Mouse (Mus musculus) midbrain, embryonic 11.5 days (tissue): ENCODE measurements at regions not wholly inside any gene's neighbourhood (a gene's known extent, or its start where the extent isn't known, plus 50 kb on each side); places are given as distances from the start of the nearest gene placed in this dataset.
"Not testable (repeated sequence)": the region's sequence is repeated elsewhere in the genome, so short reads cannot be mapped to it uniquely, and the experiment has no call there.

Source experiments
- ATAC-seq: fragments of 200-750 bp; cut with Nextera tagmentation; 2 replicates; pipeline ENCODE4 v1.8.0; 2017; ENCODE audit warnings: moderate TSS enrichment, moderate library complexity; ENCODE audit not compliant: low FRiP score
- DNase-seq: peaks from one replicate; pipeline ENCODE4 v3.0.0; 2015; ENCODE audit warnings: low spot score; ENCODE audit errors: missing footprints
- H3K27ac ChIP-seq: fragments of 300-500 bp; sonication (generic); 2 replicates; pipeline ENCODE4 v1.5.1; 2014; ENCODE audit warnings: low read depth, low read length
- H3K27me3 ChIP-seq: fragments of 300-500 bp; sonication (generic); 2 replicates; pipeline ENCODE4 v1.6.1; 2014; ENCODE audit warnings: mild to moderate bottlenecking, low read length, moderate library complexity, mixed read lengths; ENCODE audit not compliant: control insufficient read depth, insufficient read depth
- H3K36me3 ChIP-seq: fragments of 300-500 bp; sonication (generic); 2 replicates; pipeline ENCODE4 v1.6.1; 2014; ENCODE audit warnings: mild to moderate bottlenecking, low read length, moderate library complexity, mixed read lengths; ENCODE audit not compliant: control insufficient read depth, insufficient read depth
- H3K4me1 ChIP-seq: fragments of 300-500 bp; sonication (generic); 2 replicates; pipeline ENCODE4 v1.6.1; 2014; ENCODE audit warnings: low read length; ENCODE audit not compliant: control insufficient read depth, insufficient read depth
- H3K4me2 ChIP-seq: fragments of 300-500 bp; sonication (generic); 2 replicates; pipeline ENCODE4 v1.6.1; 2014; ENCODE audit warnings: mild to moderate bottlenecking, moderate library complexity
- H3K4me3 ChIP-seq: fragments of 300-500 bp; sonication (generic); 2 replicates; pipeline ENCODE4 v1.5.1; 2014; ENCODE audit warnings: low read depth, low read length
- H3K9ac ChIP-seq: fragments of 300-500 bp; sonication (generic); 2 replicates; pipeline ENCODE4 v1.6.1; 2014; ENCODE audit warnings: low read length
- H3K9me3 ChIP-seq: fragments of 300-500 bp; sonication (generic); 2 replicates; pipeline ENCODE4 v1.6.1; 2016; ENCODE audit warnings: low read length; ENCODE audit not compliant: control insufficient read depth
- WGBS: fragments of 180-500 bp; shearing (Covaris S2); extraction: QIAGEN DNeasy Blood & Tissue Kit; methylation state at CpG from one replicate; pipeline ENCODE4 v1.1.7; 2014; 5-methylcytosine and 5-hydroxymethylcytosine counted together

- not testable (repeated sequence) for H3K9me3 ChIP-seq
- DNase-seq = peak; percentile 14
- WGBS = 90% methylated on average over 4 of the region's 4 CpGs
Measured at GRCm38 (mm10) chr13:99122539-99122938, 62.1 kb upstream of the Zfp366 start.

GRCm38 (mm10) chr13:99121096-99121495 is 63.5 kb upstream of the Zfp366 start:
- Histone ChIP-seq H3K9ac (no peak overlapping the region), H3K4me3 (no peak overlapping the region), H3K9me3 (no peaks in the 10 kb centered on the region), H3K27ac (no peak overlapping the region), H3K4me2 (no peak overlapping the region), H3K4me1 (no peaks in the 10 kb centered on the region), H3K27me3 (no peaks in the 10 kb centered on the region), H3K36me3 (no peaks in the 10 kb centered on the region)
- 94% methylated on average over 4 of the region's 4 CpGs for WGBS
- DNase-seq (peak; percentile 61), ATAC-seq (no peak)

More at GRCm38 (mm10) chr13:99122539-99122938, 62.1 kb upstream of the Zfp366 start:
- not testable (repeated sequence) for ATAC-seq, H3K4me2 ChIP-seq, H3K4me3 ChIP-seq, H3K27ac ChIP-seq, H3K27me3 ChIP-seq, H3K9ac ChIP-seq, H3K36me3 ChIP-seq, H3K4me1 ChIP-seq

GRCm38 (mm10) chr13:99119941-99120340 is 64.7 kb upstream of the Zfp366 start:
- Histone ChIP-seq H3K27ac (no peak overlapping the region), H3K4me1 (no peaks in the 10 kb centered on the region), H3K4me3 (no peak overlapping the region), H3K9me3 (no peaks in the 10 kb centered on the region), H3K36me3 (no peaks in the 10 kb centered on the region), H3K4me2 (no peak overlapping the region), H3K9ac (no peak overlapping the region), H3K27me3 (no peaks in the 10 kb centered on the region)
- ATAC-seq (no peak), DNase-seq (peak; percentile 12)
- 96% methylated on average over 3 of the region's 3 CpGs for WGBS

DNA sequence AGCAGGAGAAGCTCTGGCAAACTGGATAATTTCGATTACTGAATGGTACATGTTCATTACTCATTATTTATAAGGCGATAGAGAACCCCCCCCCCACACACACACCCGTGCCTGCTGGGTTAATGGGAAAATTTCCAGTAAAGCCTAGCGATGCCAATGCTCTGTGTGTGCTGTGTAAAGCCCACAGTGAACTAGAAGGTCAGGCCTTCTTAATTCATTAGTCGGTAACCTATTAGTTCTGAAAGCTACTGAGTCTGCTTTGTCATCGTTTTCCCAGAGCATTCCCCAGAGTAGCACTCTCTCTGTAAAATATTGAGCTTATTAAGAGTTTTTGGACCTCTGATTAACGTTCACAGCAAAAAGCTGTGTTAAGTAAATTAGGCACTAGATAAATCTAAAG is 65.7 kb upstream of the Zfp366 start:
- ATAC-seq (no peak), DNase-seq (peak; percentile 75)
- H3K27me3 ChIP-seq = no peaks in the 10 kb centered on the region
- no peaks in the 10 kb centered on the region for H3K36me3 ChIP-seq
- no peak overlapping the region for H3K4me2 ChIP-seq
- no peak overlapping the region for H3K9ac ChIP-seq
- H3K9me3 ChIP-seq = no peaks in the 10 kb centered on the region
- no peak overlapping the region for H3K27ac ChIP-seq
- no peak overlapping the region for H3K4me3 ChIP-seq
- 81% methylated on average over 7 of the region's 7 CpGs for WGBS
- H3K4me1 ChIP-seq = no peaks in the 10 kb centered on the region

GRCm38 (mm10) chr13:99115541-99115940 is 69.1 kb upstream of the Zfp366 start:
- H3K27me3 ChIP-seq = no peaks in the 10 kb centered on the region
- no peak for ATAC-seq
- no peak overlapping the region for H3K4me2 ChIP-seq
- H3K4me1 ChIP-seq = no peaks in the 10 kb centered on the region
- WGBS = 90% methylated on average over 7 of the region's 7 CpGs
- no peak overlapping the region for H3K4me3 ChIP-seq
- DNase-seq = no peak
- no peak overlapping the region for H3K9ac ChIP-seq
- H3K9me3 ChIP-seq = no peaks in the 10 kb centered on the region
- no peak overlapping the region for H3K27ac ChIP-seq
- H3K36me3 ChIP-seq = no peaks in the 10 kb centered on the region

- H3K4me1 ChIP-seq = no peaks in the 10 kb centered on the region
- no peak overlapping the region for H3K4me3 ChIP-seq
- 92% methylated on average over 3 of the region's 3 CpGs for WGBS
Measured at GRCm38 (mm10) chr13:99114565-99114964, 70.1 kb upstream of the Zfp366 start.

GRCm38 (mm10) chr13:99111736-99112386 is 72.8 kb upstream of the Zfp366 start:
- no peak overlapping the region for H3K4me2 ChIP-seq
- no peak overlapping the region for H3K4me3 ChIP-seq
- 88% methylated on average over 1 of the region's 1 CpGs for WGBS
- H3K27me3 ChIP-seq = no peaks in the 10 kb centered on the region
- H3K27ac ChIP-seq = no peak overlapping the region
- H3K36me3 ChIP-seq = no peaks in the 10 kb centered on the region
- H3K9me3 ChIP-seq = no peaks in the 10 kb centered on the region
- DNase-seq (no peak), ATAC-seq (no peak)
- H3K9ac ChIP-seq = no peak overlapping the region
- H3K4me1 ChIP-seq = no peaks in the 10 kb centered on the region

More at GRCm38 (mm10) chr13:99114565-99114964, 70.1 kb upstream of the Zfp366 start:
- DNase-seq (no peak), ATAC-seq (no peak)
- Histone ChIP-seq H3K27ac (no peak overlapping the region), H3K27me3 (no peaks in the 10 kb centered on the region), H3K9me3 (no peaks in the 10 kb centered on the region), H3K36me3 (no peaks in the 10 kb centered on the region), H3K4me2 (no peak overlapping the region), H3K9ac (no peak overlapping the region)

GRCm38 (mm10) chr13:99107983-99108382 is 76.6 kb upstream of the Zfp366 start:
- H3K4me1 ChIP-seq = no peaks in the 10 kb centered on the region
- ATAC-seq (no peak), DNase-seq (peak; percentile 17)
- WGBS = 80% methylated on average over 4 of the region's 4 CpGs
- H3K4me3 ChIP-seq = no peak overlapping the region
- no peak overlapping the region for H3K27ac ChIP-seq
- H3K9me3 ChIP-seq = no peaks in the 10 kb centered on the region
- H3K4me2 ChIP-seq = no peak overlapping the region
- H3K9ac ChIP-seq = no peak overlapping the region
- H3K36me3 ChIP-seq = no peaks in the 10 kb centered on the region
- no peaks in the 10 kb centered on the region for H3K27me3 ChIP-seq

GRCm38 (mm10) chr13:99102089-99102681 is 82.4 kb upstream of the Zfp366 start:
- Histone ChIP-seq H3K27ac (no peak overlapping the region), H3K36me3 (no peaks in the 10 kb centered on the region), H3K27me3 (no peaks in the 10 kb centered on the region), H3K9me3 (no peaks in the 10 kb centered on the region), H3K4me3 (no peak overlapping the region), H3K4me2 (no peak overlapping the region), H3K9ac (no peak overlapping the region), H3K4me1 (peaks cover 10% of the 10 kb centered on the region)
- WGBS = 83% methylated on average over 9 of the region's 9 CpGs
- ATAC-seq (no peak), DNase-seq (peak; percentile 69)
